Mouse (Mus musculus) kidney, adult 2 months (tissue): Measurements from ENCODE around the gene Ccng1.

Experiments
- CTCF ChIP-seq: fragments of 200-500 bp; conservative IDR thresholded peaks from 2 replicates; pipeline ENCODE4 v1.5.1; 2011; ENCODE audit warnings: low read depth, mild to moderate bottlenecking, control low read depth, low read length, moderate library complexity, mixed read lengths; ENCODE audit not compliant: insufficient read depth, insufficient read length
- POLR2A ChIP-seq: fragments of 200-500 bp; IDR thresholded peaks from one replicate; pipeline ENCODE4 v1.6.1; 2011; ENCODE audit warnings: low read depth, low read length, control low read depth

DNA sequence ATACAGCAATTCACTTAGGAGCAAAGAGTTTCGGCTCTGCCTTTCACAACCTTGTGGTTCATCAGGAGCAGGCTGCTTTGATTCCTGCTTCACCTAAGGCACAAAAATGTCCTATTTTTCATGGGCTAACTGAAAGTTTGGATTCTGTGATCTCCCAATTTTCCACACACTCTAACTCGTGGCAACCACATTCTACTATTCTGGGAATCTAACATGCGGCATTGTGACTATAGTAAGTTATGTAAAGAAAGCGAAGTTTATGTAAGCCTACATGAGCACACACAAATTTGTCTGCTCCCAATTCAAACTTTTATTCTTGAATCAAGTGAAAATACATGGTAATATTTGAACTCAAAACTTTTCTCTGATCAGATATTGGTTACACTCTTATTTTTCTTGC is 9.6 kb upstream of the Ccng1 start:
- TF ChIP-seq CTCF, result no peak
- TF ChIP-seq POLR2A, result no peak
